Mouse (Mus musculus): ENCODE data around the gene Olfr220. TPM values are rescaled to one million over a fixed set of nuclear protein-coding genes. Genes with fewer than 3 reads are reported as not detected.

Olfr220 gene
- polyA plus RNA-seq (2015; fragmentation: Nextera tagmentation; extraction: Ambion mirVana): 0.05 TPM in 1 of 2 replicates, not detected in the other

GRCm38 (mm10) chr1:174441782-174442181, at the start of gene Olfr220:
Gene Olfr220 (plus strand): TSS chr1:174442082.
- no peaks in the 10 kb centered on the region for H3K36me3 ChIP-seq (ENCODE audit: control insufficient read depth, insufficient read depth, low read length)
- H3K9me3 ChIP-seq (ENCODE audit: control insufficient read depth, low read length): no peaks in the 10 kb centered on the region
- H3K27me3 ChIP-seq (ENCODE audit: control insufficient read depth, insufficient read depth, low read length): no peaks in the 10 kb centered on the region
- WGBS: 60% methylated on average over 1 of the region's 1 CpGs
- no peak for TF ChIP-seq CTCF (IDR thresholded peaks at IDR 0.05; ENCODE audit: low read depth)
- TF ChIP-seq EP300 (optimal IDR thresholded peaks at IDR 0.05): no peak
- H3K4me3 ChIP-seq (ENCODE audit: low read depth, low read length): no peak within 1 kb of the TSS
- H3K4me1 ChIP-seq (replicated peaks; ENCODE audit: control insufficient read depth, insufficient read depth): no peaks in the 10 kb centered on the region
- H3K27ac ChIP-seq (replicated peaks): no peak within 1 kb of the TSS
- no peak within 1 kb of the TSS for H3K9ac ChIP-seq (ENCODE audit: low read length)
- no peak within 1 kb of the TSS for H3K4me2 ChIP-seq (replicated peaks; ENCODE audit: low read depth)
- ATAC-seq (ENCODE audit: low FRiP score, low TSS enrichment) (no peak), DNase-seq (ENCODE audit: low spot score) (no peak)

GRCm38 (mm10) chr1:174422959-174423358, 18.9 kb upstream of the Olfr220 start:
- Histone ChIP-seq H3K9me3 (ENCODE audit: control insufficient read depth, low read length) (no peaks in the 10 kb centered on the region), H3K4me1 (replicated peaks; ENCODE audit: control insufficient read depth, insufficient read depth) (no peaks in the 10 kb centered on the region), H3K36me3 (ENCODE audit: control insufficient read depth, insufficient read depth, low read length) (no peaks in the 10 kb centered on the region), H3K4me3 (ENCODE audit: low read depth, low read length) (no peak overlapping the region), H3K9ac (ENCODE audit: low read length) (no peak overlapping the region), H3K27ac (replicated peaks) (no peak overlapping the region), H3K4me2 (replicated peaks; ENCODE audit: low read depth) (no peak overlapping the region), H3K27me3 (ENCODE audit: control insufficient read depth, insufficient read depth, low read length) (no peaks in the 10 kb centered on the region)
- TF ChIP-seq EP300 (optimal IDR thresholded peaks at IDR 0.05): no peak
- no peak for TF ChIP-seq CTCF (IDR thresholded peaks at IDR 0.05; ENCODE audit: low read depth)
- WGBS: 84% methylated on average over 4 of the region's 4 CpGs
- ATAC-seq (ENCODE audit: low FRiP score, low TSS enrichment): no peak
- no peak for DNase-seq (ENCODE audit: low spot score)

GRCm38 (mm10) chr1:174423764-174424163, 18.1 kb upstream of the Olfr220 start, which contains the start of gene Olfr414:
Gene Olfr414 (plus strand): TSS chr1:174424064.
- ATAC-seq (ENCODE audit: low FRiP score, low TSS enrichment): no peak
- no peaks in the 10 kb centered on the region for H3K27me3 ChIP-seq (ENCODE audit: control insufficient read depth, insufficient read depth, low read length)
- TF ChIP-seq CTCF (IDR thresholded peaks at IDR 0.05; ENCODE audit: low read depth) (no peak), EP300 (optimal IDR thresholded peaks at IDR 0.05) (no peak)
- 38% methylated on average over 1 of the region's 1 CpGs for WGBS
- H3K9ac ChIP-seq (ENCODE audit: low read length): no peak within 1 kb of the TSS
- no peak within 1 kb of the TSS for H3K27ac ChIP-seq (replicated peaks)
- H3K4me3 ChIP-seq (ENCODE audit: low read depth, low read length): no peak within 1 kb of the TSS
- H3K4me1 ChIP-seq (replicated peaks; ENCODE audit: control insufficient read depth, insufficient read depth): no peaks in the 10 kb centered on the region
- H3K36me3 ChIP-seq (ENCODE audit: control insufficient read depth, insufficient read depth, low read length): no peaks in the 10 kb centered on the region
- H3K9me3 ChIP-seq (ENCODE audit: control insufficient read depth, low read length): no peaks in the 10 kb centered on the region
- DNase-seq (ENCODE audit: low spot score): no peak
- H3K4me2 ChIP-seq (replicated peaks; ENCODE audit: low read depth): no peak within 1 kb of the TSS

GRCm38 (mm10) chr1:174426180-174426986, 15.5 kb upstream of the Olfr220 start:
- Histone ChIP-seq H3K4me2 (replicated peaks; ENCODE audit: low read depth) (no peak overlapping the region), H3K27me3 (ENCODE audit: control insufficient read depth, insufficient read depth, low read length) (no peaks in the 10 kb centered on the region), H3K9me3 (ENCODE audit: control insufficient read depth, low read length) (no peaks in the 10 kb centered on the region), H3K4me1 (replicated peaks; ENCODE audit: control insufficient read depth, insufficient read depth) (no peaks in the 10 kb centered on the region), H3K36me3 (ENCODE audit: control insufficient read depth, insufficient read depth, low read length) (no peaks in the 10 kb centered on the region), H3K27ac (replicated peaks) (no peak overlapping the region), H3K4me3 (ENCODE audit: low read depth, low read length) (no peak overlapping the region), H3K9ac (ENCODE audit: low read length) (no peak overlapping the region)
- no peak for TF ChIP-seq EP300 (optimal IDR thresholded peaks at IDR 0.05)
- TF ChIP-seq CTCF (IDR thresholded peaks at IDR 0.05; ENCODE audit: low read depth): no peak
- DNase-seq (ENCODE audit: low spot score) (no peak), ATAC-seq (ENCODE audit: low FRiP score, low TSS enrichment) (no peak)
- 48% methylated on average over 3 of the region's 3 CpGs for whole genome bisulfite sequencing

- H3K4me2 ChIP-seq (replicated peaks; ENCODE audit: low read depth): no peak overlapping the region
- DNase-seq (ENCODE audit: low spot score) (no peak), ATAC-seq (ENCODE audit: low FRiP score, low TSS enrichment) (no peak)
- no peak overlapping the region for H3K4me3 ChIP-seq (ENCODE audit: low read depth, low read length)
- no peaks in the 10 kb centered on the region for H3K4me1 ChIP-seq (replicated peaks; ENCODE audit: control insufficient read depth, insufficient read depth)
- no peaks in the 10 kb centered on the region for H3K9me3 ChIP-seq (ENCODE audit: control insufficient read depth, low read length)
- no peak overlapping the region for H3K27ac ChIP-seq (replicated peaks)
- no peaks in the 10 kb centered on the region for H3K36me3 ChIP-seq (ENCODE audit: control insufficient read depth, insufficient read depth, low read length)
- 78% methylated on average over 1 of the region's 1 CpGs for WGBS
- no peak for TF ChIP-seq CTCF (IDR thresholded peaks at IDR 0.05; ENCODE audit: low read depth)
- no peak for TF ChIP-seq EP300 (optimal IDR thresholded peaks at IDR 0.05)
- no peak overlapping the region for H3K9ac ChIP-seq (ENCODE audit: low read length)
- H3K27me3 ChIP-seq (ENCODE audit: control insufficient read depth, insufficient read depth, low read length): no peaks in the 10 kb centered on the region
Observed at GRCm38 (mm10) chr1:174427402-174427801, 14.5 kb upstream of the Olfr220 start.

GRCm38 (mm10) chr1:174428407-174428806, 13.5 kb upstream of the Olfr220 start:
- WGBS: 89% methylated on average over 2 of the region's 2 CpGs
- DNase-seq (ENCODE audit: low spot score) (no peak), ATAC-seq (ENCODE audit: low FRiP score, low TSS enrichment) (no peak)
- H3K27ac ChIP-seq (replicated peaks): no peak overlapping the region
- no peaks in the 10 kb centered on the region for H3K9me3 ChIP-seq (ENCODE audit: control insufficient read depth, low read length)
- TF ChIP-seq EP300 (optimal IDR thresholded peaks at IDR 0.05) (no peak), CTCF (IDR thresholded peaks at IDR 0.05; ENCODE audit: low read depth) (no peak)
- H3K4me1 ChIP-seq (replicated peaks; ENCODE audit: control insufficient read depth, insufficient read depth): no peaks in the 10 kb centered on the region
- H3K4me2 ChIP-seq (replicated peaks; ENCODE audit: low read depth): no peak overlapping the region
- H3K9ac ChIP-seq (ENCODE audit: low read length): no peak overlapping the region
- no peak overlapping the region for H3K4me3 ChIP-seq (ENCODE audit: low read depth, low read length)
- H3K27me3 ChIP-seq (ENCODE audit: control insufficient read depth, insufficient read depth, low read length): no peaks in the 10 kb centered on the region
- no peaks in the 10 kb centered on the region for H3K36me3 ChIP-seq (ENCODE audit: control insufficient read depth, insufficient read depth, low read length)
